ENCODE assay signal across 15 mouse cellular contexts in genomic region chr1:52752706-52753105, GRCm38 (mm10). TPM values are rescaled to one million over a fixed set of nuclear protein-coding genes. Genes with fewer than 3 reads are reported as not detected.
A peak's percentile ranks its signal among the peaks of the same experiment; 100 is the strongest.
DNase-seq lines count a peak whose midpoint lies in the region; ATAC-seq lines count a peak whose summit lies in the region.
"Had no signal": no experiment of that assay in that cellular context is flagged by ENCODE, and none has a peak within 500 bp of the region (broad histone marks: within the 10 kb centered on the region; RNA-seq: fewer than 3 reads in every experiment).

No protein-coding gene starts in this region.

- H3K4me3 ChIP-seq in heart, embryonic 12.5 days = no peak overlapping the region
- H3K4me3 ChIP-seq in midbrain, embryonic 15.5 days = no peak overlapping the region
- H3K4me3 ChIP-seq in hindbrain, embryonic 10.5 days = no peak overlapping the region
- H3K4me3 ChIP-seq: hindbrain, embryonic 12.5 days; intestine, embryonic 15.5 days; neural tube, embryonic 13.5 days had no signal

- WGBS in heart, embryonic 12.5 days = 37% methylated on average over 3 of the region's 3 CpGs
- 74% methylated on average over 3 of the region's 3 CpGs for WGBS in midbrain, embryonic 15.5 days
- WGBS in hindbrain, embryonic 10.5 days = 73% methylated on average over 3 of the region's 3 CpGs

- no peak overlapping the region for H3K4me2 ChIP-seq in heart, embryonic 12.5 days
- no peak overlapping the region for H3K4me2 ChIP-seq in midbrain, embryonic 15.5 days
- H3K4me2 ChIP-seq: hindbrain, embryonic 12.5 days; intestine, embryonic 15.5 days; neural tube, embryonic 13.5 days had no signal

- H3K27me3 ChIP-seq in heart, embryonic 12.5 days (replicated peaks) = no peaks in the 10 kb centered on the region
- no peaks in the 10 kb centered on the region for H3K27me3 ChIP-seq in midbrain, embryonic 15.5 days (replicated peaks)
- no peaks in the 10 kb centered on the region for H3K27me3 ChIP-seq in hindbrain, embryonic 10.5 days (ENCODE audit: insufficient read depth, poor library complexity, severe bottlenecking)
- H3K27me3 ChIP-seq: hindbrain, embryonic 12.5 days; intestine, embryonic 15.5 days; neural tube, embryonic 13.5 days had no signal

- intact Hi-C loops in left cerebral cortex, postnatal 14 days (cut with DNase I) = no loop called here
- intact Hi-C loops in left cerebral cortex, postnatal 36 days (cut with DNase I) = no loop called here

- peak; percentile 9 to 17 for DNase-seq in left cerebral cortex, postnatal 14 days (ENCODE audit: low spot score in 2 of 2)
- DNase-seq in left cerebral cortex, postnatal 36 days (ENCODE audit: low spot score in 2 of 2) = no peak
- DNase-seq in MEL-GATA-1-ER (ENCODE audit: extremely low read depth, low read depth) = peak; percentile 84
- DNase-seq in hindbrain, embryonic 10.5 days (ENCODE audit: low spot score) = no peak
- DNase-seq: adrenal gland, postnatal 10 days; cerebellum, adult 9-11 months; lung, postnatal 36 days had no signal

- H3K36me3 ChIP-seq in heart, embryonic 12.5 days = no peaks in the 10 kb centered on the region
- H3K36me3 ChIP-seq in midbrain, embryonic 15.5 days (replicated peaks) = no peaks in the 10 kb centered on the region
- H3K36me3 ChIP-seq in hindbrain, embryonic 10.5 days = no peaks in the 10 kb centered on the region
- H3K36me3 ChIP-seq: hindbrain, embryonic 12.5 days; intestine, embryonic 15.5 days; neural tube, embryonic 13.5 days had no signal

- H3K27ac ChIP-seq in heart, embryonic 12.5 days (ENCODE audit: poor library complexity, severe bottlenecking) = peak overlapping the region; percentile 32; the same call in 1 of the 2 replicates
- H3K27ac ChIP-seq in midbrain, embryonic 15.5 days = no peak overlapping the region
- no peak overlapping the region for H3K27ac ChIP-seq in hindbrain, embryonic 10.5 days
- H3K27ac ChIP-seq: hindbrain, embryonic 12.5 days; intestine, embryonic 15.5 days; liver, embryonic 14.5 days; neural tube, embryonic 13.5 days; stomach, postnatal 0 days had no signal

- peak; percentile 64; the same call in 1 of the 2 replicates for ATAC-seq in heart, embryonic 12.5 days (ENCODE audit: insufficient number of reproducible peaks, low FRiP score)
- ATAC-seq in megakaryocyte-erythroid progenitor cell, adult 5-6 weeks (replicated peaks; ENCODE audit: low FRiP score, low TSS enrichment, poor library complexity, severe bottlenecking) = peak; percentile 83
- no peak for ATAC-seq in midbrain, embryonic 15.5 days (replicated peaks)
- ATAC-seq: intestine, embryonic 15.5 days had no signal

- no peaks in the 10 kb centered on the region for H3K9me3 ChIP-seq in heart, embryonic 12.5 days (replicated peaks)
- H3K9me3 ChIP-seq in midbrain, embryonic 15.5 days = no peaks in the 10 kb centered on the region
- H3K9me3 ChIP-seq in hindbrain, embryonic 10.5 days = no peaks in the 10 kb centered on the region
- H3K9me3 ChIP-seq: hindbrain, embryonic 12.5 days; intestine, embryonic 15.5 days; neural tube, embryonic 13.5 days had no signal

- no peak overlapping the region for H3K9ac ChIP-seq in heart, embryonic 12.5 days
- no peak overlapping the region for H3K9ac ChIP-seq in midbrain, embryonic 15.5 days
- H3K9ac ChIP-seq: hindbrain, embryonic 12.5 days; intestine, embryonic 15.5 days; liver, embryonic 14.5 days; neural tube, embryonic 13.5 days had no signal

- peaks cover 5% of the 10 kb centered on the region for H3K4me1 ChIP-seq in heart, embryonic 12.5 days (replicated peaks)
- H3K4me1 ChIP-seq in midbrain, embryonic 15.5 days = no peaks in the 10 kb centered on the region
- no peaks in the 10 kb centered on the region for H3K4me1 ChIP-seq in hindbrain, embryonic 10.5 days (replicated peaks)
- H3K4me1 ChIP-seq: hindbrain, embryonic 12.5 days; intestine, embryonic 15.5 days; neural tube, embryonic 13.5 days had no signal

RNA-seq across cellular contexts. Expression of gene Mfsd6, which starts 25.4 kb away (rescaled TPM):
- total RNA-seq in left cerebral cortex, postnatal 14 days (2021) = 10 to 100 TPM; 68.8 to 70.5 TPM
- 10 to 100 TPM; 76.9 to 80.1 TPM for total RNA-seq in left cerebral cortex, postnatal 36 days (2021)
- polyA plus RNA-seq in heart, embryonic 12.5 days (2016; fragmentation: Nextera tagmentation; extraction: Ambion mirVana) = 4.3 and 5.4 TPM in 2 replicates
- 3.3 and 5.1 TPM in 2 replicates for total RNA-seq in megakaryocyte-erythroid progenitor cell, adult 5-6 weeks (2014; fragmentation: Nextera tagmentation)
- 3.5 and 5.9 TPM in 2 replicates for total RNA-seq in megakaryocyte-erythroid progenitor cell, adult 5-6 weeks (2017)
- 11.6 TPM in 2 replicates for polyA plus RNA-seq in midbrain, embryonic 15.5 days (2015; fragmentation: Nextera tagmentation; extraction: Ambion mirVana)
- polyA plus RNA-seq in hindbrain, embryonic 10.5 days (2016; fragmentation: Nextera tagmentation; extraction: Ambion mirVana) = 2.1 and 4.1 TPM in 2 replicates

Comparison
In these comparisons a context has a peak if more than half of its experiments do, and no peak if none do; other contexts are left out.
1. DNase-seq: peak in left cerebral cortex, postnatal 14 days (2 of 2) and MEL-GATA-1-ER (single experiment); none in left cerebral cortex, postnatal 36 days (0 of 2) and hindbrain, embryonic 10.5 days (single experiment).
2. RNA of gene Mfsd6, which starts 25.4 kb away (total RNA-seq): 76.9 to 80.1 TPM in left cerebral cortex, postnatal 36 days and 68.8 to 70.5 TPM in left cerebral cortex, postnatal 14 days; 3.3 to 5.9 TPM in megakaryocyte-erythroid progenitor cell, adult 5-6 weeks; every median in the first group is over 10 times any median in the second.